Mouse (Mus musculus) kidney, adult 8-10 months (tissue): ENCODE data around the gene Casp3.
"Not testable (repeated sequence)": the region's sequence is repeated elsewhere in the genome, so short reads cannot be mapped to it uniquely, and the experiment has no call there.

ENCODE experiments used
- DNase-seq, 2 experiments: peaks; one replicate each; pipeline ENCODE4 v3.0.0; 2022

Casp3 gene

DNA sequence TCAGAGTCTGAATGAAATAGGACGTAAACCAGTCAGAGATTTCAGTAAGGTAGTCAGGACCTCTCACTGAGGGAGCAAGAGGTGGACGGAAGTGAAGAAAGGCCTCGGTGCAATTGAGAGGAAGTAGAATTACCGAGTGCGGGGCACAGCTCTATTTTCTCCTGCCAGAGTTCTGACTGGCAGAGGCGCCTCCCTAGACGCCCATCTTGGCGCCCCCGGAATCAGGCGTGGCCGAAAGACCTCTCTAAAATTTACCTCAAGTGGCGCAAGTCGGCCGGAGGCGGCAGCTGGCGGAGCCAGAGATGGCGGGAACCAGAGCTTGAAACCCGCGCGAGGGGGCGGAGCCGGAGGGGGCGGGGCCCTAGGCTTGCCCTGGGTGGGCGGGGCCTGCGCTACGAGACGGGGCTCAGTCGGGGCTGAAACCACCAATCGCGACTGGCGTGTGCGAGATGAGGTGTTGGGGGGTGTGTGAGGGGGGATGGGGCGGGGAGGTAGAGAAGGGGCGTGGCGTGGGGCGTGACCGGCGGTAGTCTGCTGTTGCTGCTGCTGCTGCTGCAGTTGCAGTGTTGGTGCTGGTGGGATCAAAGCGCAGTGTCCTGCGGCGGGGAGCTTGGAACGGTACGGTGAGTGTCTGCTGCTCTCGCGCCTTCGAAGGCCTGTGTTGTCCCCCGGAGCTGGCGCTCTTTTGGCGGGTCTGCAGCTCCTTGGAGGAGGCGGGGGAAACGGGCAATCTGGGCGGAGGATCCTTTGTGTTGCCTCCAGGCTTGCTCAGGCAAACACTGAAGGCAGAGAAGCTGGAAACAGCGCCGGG is at the start of gene Casp3, which contains the start of gene Primpol:
Casp3 (plus strand) TSS at position 413 of the 811 bp plus-strand sequence.
Primpol (minus strand) TSS at position 334 of the 811 bp plus-strand sequence.
- DNase-seq, result peak; percentile 94 to 97

GRCm38 (mm10) chr8:46567946-46568345 is 49.1 kb upstream of the Casp3 start:
- DNase-seq, result no peak

- DNase-seq, result no peak
Measured at GRCm38 (mm10) chr8:46568942-46569341, 48.1 kb upstream of the Casp3 start.

DNA sequence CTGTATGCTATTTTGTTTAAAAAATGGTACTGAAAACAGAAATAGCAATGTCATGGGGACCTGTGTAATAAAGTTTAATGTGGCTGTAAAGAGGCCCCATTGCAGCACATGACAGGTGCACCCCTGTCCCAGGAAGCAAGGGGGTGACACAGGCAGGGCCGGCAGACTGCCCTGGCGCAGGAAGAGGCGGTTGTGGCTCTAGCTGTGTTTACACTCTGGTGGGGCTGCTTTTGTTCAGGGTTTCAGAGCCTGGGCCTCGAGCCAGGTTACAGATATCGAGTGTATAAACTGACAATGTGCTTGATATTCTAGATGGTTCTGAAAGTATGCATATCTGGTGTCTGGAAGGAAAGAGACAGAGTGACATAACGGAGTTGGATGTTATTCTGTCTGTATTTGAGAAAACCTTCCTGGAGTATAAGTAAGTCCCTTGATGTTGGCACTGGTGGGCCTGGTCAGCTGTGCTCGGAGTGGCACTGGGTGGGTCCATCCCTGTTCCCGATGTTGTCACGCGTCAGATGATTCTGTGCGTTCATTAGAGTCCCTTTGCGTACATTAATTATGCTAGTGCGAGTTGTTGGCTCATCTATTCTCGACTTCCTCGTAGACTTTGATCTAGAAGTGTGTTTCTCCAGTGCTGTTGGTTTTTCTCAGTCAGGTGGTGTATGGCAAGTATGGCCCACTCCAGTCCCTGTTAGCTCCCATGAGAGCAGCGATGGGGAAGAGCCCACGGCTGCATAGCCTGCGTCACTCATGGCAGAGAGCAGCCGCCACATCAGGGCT is 47.2 kb upstream of the Casp3 start:
- no peak for DNase-seq

GRCm38 (mm10) chr8:46570673-46571072 is 46.4 kb upstream of the Casp3 start:
- DNase-seq, result no peak

DNA sequence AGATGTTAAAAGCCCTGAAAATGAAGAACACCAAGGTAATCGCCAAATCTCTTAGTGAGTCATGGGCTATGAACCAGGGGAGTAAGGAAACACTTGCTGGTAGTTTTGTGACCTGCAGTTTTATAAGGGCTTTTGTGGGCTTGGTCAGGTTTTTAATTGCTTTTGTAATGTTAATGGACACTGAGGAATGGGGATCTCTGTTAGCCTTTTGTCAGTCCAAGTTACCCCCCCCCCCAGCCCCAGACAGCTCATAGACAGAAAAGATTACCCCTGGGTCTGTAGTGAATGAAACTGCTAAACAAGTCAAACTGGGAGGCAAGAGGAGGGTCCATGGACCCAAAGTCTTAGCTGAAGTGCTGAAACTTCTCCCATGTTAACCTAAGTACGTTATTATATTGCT is 43.6 kb upstream of the Casp3 start:
- no peak for DNase-seq

GRCm38 (mm10) chr8:46573964-46574363 is 43.1 kb upstream of the Casp3 start:
- DNase-seq, result no peak

- DNase-seq, result no peak
Measured at GRCm38 (mm10) chr8:46578794-46579193, 38.3 kb upstream of the Casp3 start.

- not testable (repeated sequence) for DNase-seq
Measured at GRCm38 (mm10) chr8:46584328-46584727, 32.8 kb upstream of the Casp3 start.

DNA sequence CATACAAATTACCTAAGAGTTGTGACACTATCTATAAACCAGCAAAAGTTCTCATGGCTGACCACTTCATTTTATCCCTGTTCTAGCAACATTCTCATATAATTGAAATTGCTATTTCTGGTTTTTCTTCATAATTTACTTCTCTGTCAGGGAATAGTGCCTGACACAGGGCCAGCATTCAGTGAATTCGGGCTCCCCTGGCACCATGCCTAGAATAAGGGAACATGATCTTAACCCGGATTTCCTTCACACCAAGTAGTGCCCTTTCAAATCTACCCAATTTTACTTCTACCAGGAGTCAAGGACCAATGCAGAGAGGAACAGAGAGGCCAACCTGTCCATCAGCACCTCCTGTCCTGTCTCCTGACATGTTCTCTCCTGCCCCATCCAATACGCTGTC is 31.5 kb upstream of the Casp3 start:
- no peak for DNase-seq

- no peak for DNase-seq
Measured at GRCm38 (mm10) chr8:46587911-46588310, 29.2 kb upstream of the Casp3 start.

- DNase-seq, result no peak
Measured at GRCm38 (mm10) chr8:46588663-46589062, 28.4 kb upstream of the Casp3 start.

DNA sequence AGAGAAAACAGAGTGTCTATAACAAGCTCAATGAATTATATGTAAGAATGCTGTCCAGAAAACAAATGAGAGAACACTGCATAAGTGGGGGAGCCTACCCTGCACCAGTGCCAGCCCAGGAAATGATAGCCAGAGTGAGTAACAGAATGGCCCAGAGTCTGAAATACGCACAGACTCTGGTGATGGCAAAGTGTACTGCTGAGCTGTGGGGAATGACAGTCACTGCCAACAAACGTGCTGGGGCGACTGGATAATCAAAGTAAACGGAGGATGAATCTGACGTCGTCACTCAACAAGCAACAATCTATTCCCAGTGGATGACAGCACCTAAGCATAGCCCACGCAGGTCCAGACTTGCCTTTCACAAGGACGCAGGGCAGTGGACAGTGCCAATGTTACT is 24.0 kb upstream of the Casp3 start:
- no peak for DNase-seq

DNA sequence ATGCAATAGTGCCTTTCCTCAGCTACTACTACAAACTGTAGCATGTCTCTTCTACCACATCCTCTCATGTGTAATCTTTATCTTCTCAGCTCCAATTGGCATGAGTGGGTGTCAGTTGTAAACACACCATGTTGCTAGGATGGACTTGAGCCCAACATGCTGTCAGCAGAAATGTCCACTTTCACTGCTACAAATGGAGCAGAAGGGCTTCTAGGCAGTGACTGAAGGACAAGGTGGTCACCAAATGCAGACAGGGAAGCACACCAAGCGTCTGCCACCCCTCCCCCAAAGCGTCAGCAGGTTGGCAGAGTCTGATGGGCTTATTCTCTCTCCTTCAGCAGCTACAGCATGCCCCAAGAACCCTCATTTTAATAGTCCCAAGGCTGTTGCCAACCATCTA is 23.3 kb upstream of the Casp3 start:
- no peak for DNase-seq

DNA sequence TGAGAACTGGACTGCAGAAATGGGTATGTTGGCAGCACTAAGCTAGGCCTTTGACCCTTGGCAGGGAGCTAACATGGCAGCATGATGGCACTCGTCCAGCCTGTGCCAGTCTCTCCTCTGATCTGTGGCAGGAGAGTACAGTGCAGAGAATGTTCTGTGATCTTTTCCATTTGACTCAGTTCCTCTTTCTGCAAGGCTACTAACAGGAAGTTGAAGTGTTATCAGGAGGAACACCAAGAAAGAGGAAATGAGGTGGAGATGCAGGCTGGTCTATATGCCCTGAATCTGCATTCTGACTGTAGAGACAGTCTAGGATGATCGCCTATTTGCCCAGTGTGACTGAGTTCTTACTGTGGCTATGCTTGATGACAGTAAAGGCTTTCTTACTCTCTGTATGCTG is 21.5 kb upstream of the Casp3 start:
- DNase-seq, result peak; percentile 60 to 78

GRCm38 (mm10) chr8:46596530-46596929 is 20.6 kb upstream of the Casp3 start:
- no peak for DNase-seq

DNA sequence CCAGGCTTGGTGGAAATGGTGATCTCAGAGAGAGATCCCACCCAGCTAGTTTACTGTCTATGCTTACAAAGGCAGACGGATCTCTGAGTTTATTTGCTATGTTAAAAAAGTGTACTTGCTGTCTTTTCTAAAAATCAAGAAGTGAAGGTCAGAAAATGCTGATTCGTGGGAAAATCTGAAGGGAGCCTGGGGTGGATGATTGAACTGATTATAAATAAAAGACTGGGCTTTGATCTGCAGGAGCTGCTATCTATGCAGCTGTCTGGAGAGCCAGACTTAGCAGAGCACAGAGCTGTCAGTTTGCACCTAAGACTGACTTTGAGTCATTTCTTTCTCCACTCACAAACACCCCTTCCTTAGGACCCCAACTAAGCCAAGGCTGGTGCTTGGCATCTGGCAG is 19.7 kb upstream of the Casp3 start:
- DNase-seq, result no peak

GRCm38 (mm10) chr8:46598114-46598513 is 19.0 kb upstream of the Casp3 start:
- no peak for DNase-seq

- DNase-seq, result no peak
Measured at GRCm38 (mm10) chr8:46598753-46599152, 18.3 kb upstream of the Casp3 start.

GRCm38 (mm10) chr8:46599314-46599904 is 17.7 kb upstream of the Casp3 start:
- DNase-seq, result no peak

GRCm38 (mm10) chr8:46600959-46601707 is 16.0 kb upstream of the Casp3 start:
- no peak for DNase-seq

DNA sequence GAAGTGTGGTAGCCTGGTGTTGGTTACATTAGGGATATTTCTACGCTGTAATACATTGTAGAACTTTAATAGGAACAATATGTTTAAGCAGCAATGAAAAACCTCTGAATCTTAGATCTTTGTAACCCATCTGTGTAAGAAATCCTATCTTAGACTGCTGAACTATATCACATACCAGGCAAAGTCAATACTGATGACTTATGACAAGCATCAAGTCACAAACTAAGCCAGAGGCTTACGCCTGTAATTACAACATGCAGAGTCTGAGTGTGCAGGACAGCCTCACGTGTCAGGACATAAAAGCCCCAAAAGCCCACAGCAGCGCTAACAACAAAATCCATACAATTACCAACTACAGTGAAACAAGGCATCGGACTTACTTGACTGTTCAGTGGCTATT is 13.5 kb upstream of the Casp3 start:
- no peak for DNase-seq

DNA sequence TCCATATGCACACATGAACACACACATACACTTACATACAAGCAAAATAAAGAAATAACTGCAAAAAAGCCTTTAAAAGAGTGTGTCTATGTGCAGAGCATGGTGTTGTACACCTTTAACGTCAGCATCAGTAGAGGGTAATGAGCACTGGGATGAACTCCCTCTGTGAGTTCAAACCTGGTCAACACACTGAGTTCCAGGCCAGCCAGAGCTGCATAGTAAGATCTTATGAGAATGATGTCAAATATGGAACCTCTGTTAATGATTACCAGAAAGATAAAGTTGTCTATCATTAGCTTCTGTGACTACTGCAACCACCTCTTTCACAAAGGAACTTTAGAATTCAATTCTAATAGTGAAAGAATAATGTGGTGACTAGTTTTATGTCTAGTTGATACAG is 10.2 kb upstream of the Casp3 start:
- DNase-seq, result no peak
